Mouse (Mus musculus): ENCODE results near the gene Ppm1h.

GRCm38 (mm10) chr10:122744970-122745369 lies 66.4 kb downstream of the Ppm1h start:
- TF ChIP-seq CTCF (IDR thresholded peaks at IDR 0.05; ENCODE audit: low read depth): no peak
- no peak for TF ChIP-seq EP300 (IDR thresholded peaks at IDR 0.05; ENCODE audit: low read depth)
